Mouse (Mus musculus) monocyte, adult 2 months (primary cell): ENCODE measurements around the gene Ywhae.
A peak's percentile ranks its signal among the peaks of the same experiment; 100 is the strongest.
"Not testable (repeated sequence)": the region's sequence is repeated elsewhere in the genome, so short reads cannot be mapped to it uniquely, and the experiment has no call there.

Experiments used
- DNase-seq, 2 experiments: peaks; one replicate each; pipeline ENCODE4 v3.0.0; 2022; ENCODE audit warnings: low spot score in 2 of 2, low read depth in 1 of 2

Gene Ywhae

DNA sequence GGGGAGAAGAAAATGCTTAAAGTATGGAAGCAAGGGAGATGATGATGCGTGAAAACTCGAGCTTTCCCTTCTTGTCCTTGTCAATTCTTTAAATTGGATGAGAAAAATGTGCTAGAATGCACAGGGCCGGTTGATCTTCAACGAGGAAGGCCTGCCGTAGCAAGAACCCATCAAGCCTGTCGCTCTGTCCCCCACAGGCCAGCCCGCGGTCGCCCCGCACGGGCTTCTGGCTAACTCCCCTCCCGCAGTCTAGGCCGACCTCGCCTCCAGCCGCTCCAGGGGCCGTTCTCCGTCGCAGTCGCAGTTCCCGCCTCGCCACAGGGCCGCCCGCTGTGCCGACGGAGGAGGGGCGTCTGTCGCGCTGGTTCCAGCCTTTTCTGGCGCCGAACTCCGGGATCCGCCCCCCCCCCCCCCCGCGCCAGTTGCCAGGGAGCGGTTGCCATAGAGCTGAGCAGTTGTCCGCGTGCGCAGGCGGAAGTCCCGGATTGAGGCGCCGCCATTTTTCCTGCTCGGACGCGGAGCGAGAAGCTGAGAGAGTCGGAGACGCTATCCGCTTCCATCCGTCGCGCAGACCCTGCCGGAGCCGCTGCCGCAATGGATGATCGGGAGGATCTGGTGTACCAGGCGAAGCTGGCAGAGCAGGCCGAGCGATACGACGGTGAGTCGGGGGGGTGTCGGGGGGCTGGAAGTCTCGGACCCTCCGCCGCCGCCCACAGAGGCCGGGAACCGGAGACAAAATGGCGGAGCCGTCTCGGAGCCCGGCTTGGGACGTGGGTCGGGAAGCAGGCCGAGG lies at the start of gene Ywhae:
Gene Ywhae, plus strand, starts transcription at position 436 of the 793 bp plus-strand sequence.
- peak; percentile 68 to 84 for DNase-seq

DNA sequence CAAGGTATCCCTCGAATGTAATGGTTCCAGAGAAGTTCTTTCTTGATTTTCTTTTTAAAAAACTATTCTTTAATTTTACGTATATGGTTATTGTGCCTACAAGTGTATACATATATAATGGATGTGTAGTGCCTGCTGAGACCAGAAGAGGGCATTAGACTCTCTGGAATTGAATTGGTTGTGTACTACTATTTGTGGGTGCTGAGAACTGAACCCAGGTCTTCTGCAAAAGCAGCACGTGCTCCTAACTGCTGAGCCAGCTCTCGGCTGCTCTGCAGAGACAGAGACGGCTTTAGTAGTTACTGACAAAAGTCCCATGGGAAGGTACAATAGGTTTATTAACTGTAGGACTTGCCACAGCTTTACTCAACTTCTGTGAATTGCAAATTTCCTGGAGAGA lies 48.2 kb upstream of the Ywhae start:
- DNase-seq = no peak

- DNase-seq = no peak
These were observed 47.7 kb upstream of the Ywhae start for GRCm38 (mm10) chr11:75684956-75685355.

DNA sequence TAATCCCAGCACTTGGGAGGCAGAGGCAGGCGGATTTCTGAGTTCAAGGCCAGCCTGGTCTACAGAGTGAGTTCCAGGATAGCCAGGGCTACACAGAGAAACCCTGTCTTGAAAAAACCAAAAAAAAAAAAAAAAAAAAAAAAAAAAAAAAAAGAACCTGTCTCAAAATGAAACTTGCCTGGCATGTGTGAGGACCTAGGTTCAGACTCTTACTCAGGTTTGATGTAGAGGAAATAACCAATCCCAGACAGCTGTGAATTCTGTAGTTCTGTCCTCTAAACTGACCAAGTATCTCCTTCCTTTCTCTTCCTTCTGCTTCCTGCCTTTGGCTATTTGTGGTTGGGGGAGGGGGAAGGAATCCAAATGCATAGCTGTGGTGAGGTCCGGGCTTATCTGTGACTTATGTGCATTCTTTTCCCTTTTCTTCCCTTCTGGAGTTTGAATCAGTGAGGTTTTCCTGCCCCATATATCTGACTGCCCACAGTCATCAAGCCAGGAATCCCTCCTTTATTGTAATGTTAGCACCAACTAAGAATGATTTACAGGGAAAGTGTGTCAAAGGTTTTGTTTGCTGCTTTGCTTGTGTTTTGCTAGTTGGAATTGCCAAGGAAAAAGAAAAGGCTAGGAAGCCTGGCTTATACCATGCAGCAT lies 45.2 kb upstream of the Ywhae start:
- no peak for DNase-seq

GRCm38 (mm10) chr11:75688132-75688531 lies 44.5 kb upstream of the Ywhae start:
- DNase-seq = no peak

GRCm38 (mm10) chr11:75689977-75690376 lies 42.7 kb upstream of the Ywhae start:
- DNase-seq = no peak

DNA sequence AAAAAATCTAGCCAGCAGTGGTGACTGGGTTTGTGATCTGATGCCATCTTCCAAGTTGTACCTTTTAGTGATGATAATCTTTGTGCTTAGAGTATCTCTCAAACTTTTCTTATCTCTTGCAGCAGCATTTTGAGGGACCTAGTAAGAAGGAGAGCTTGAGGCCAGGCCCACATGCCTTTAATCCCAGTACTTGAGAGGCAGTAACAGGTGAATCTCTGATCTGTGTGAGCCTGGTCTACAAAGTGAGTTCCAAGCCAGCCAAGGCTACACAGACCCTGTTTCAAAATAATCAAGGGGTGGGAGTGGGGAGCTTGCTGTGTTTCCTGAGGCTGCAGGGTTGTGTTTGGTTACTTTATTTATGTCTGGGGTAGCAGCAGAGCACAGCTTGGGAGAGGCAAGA lies 41.6 kb upstream of the Ywhae start:
- DNase-seq = no peak

GRCm38 (mm10) chr11:75693570-75693969 lies 39.1 kb upstream of the Ywhae start:
- no peak for DNase-seq

GRCm38 (mm10) chr11:75697464-75697863 lies 35.2 kb upstream of the Ywhae start:
- not testable (repeated sequence) for DNase-seq

GRCm38 (mm10) chr11:75700557-75700956 lies 32.1 kb upstream of the Ywhae start:
- no peak for DNase-seq

- DNase-seq = no peak
These were observed 29.9 kb upstream of the Ywhae start for GRCm38 (mm10) chr11:75702761-75703160.

DNA sequence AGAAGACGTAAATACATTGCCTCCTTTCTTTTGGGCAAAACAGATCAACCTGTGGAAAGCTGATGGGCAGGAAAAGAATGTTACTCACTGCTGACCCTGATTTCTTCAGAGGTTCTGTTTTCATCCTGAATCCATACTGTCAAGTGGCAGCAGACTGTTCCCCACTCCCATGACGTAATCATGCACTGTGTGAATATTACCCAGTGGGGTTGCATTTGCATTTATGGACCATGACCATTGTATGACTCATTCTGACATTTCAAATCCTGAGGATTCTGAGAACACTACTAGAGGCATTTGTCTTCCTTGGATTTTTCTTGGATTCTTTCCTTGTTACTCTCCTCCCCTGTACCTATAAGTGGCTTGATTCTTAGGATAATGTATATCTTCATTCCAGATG lies 28.9 kb upstream of the Ywhae start:
- DNase-seq = no peak

DNA sequence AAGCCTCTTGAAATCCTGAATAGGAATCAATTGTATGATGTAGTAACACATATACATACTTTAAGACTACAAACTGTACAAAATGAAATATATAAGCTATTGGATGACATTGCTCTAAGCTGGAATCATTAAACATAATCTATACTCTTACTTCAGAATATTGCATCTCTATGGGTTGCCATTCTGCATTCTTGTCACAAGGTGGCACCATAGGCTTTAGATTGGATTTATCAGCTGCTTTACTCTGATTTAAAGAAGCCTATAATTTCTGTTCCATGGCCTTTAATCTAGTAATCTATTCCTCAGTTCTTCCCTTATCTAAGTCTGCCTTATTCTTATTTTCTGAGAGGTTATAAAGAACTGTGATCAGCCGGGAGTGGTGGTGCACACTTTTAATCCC lies 18.7 kb upstream of the Ywhae start:
- DNase-seq = no peak

DNA sequence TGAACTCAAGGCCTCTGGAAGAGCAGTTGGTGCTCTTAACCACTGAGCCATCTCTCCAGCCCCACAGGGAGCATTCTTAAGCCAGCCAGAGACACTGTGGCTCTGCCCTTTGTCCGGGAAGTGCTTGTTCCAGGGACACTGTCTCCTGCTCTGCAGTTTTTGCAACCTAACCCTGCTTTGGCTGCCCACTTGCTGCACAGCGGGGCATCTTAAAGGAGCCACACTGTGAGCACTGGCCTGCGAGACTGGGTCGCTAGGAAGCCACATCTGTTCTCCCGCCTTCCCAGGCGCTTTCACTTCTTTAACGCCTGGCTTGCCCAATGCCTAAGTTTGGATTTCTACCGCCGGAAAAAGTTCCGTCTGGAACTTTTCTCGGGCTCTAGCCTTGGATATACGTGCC lies 17.1 kb upstream of the Ywhae start:
- DNase-seq = no peak

DNA sequence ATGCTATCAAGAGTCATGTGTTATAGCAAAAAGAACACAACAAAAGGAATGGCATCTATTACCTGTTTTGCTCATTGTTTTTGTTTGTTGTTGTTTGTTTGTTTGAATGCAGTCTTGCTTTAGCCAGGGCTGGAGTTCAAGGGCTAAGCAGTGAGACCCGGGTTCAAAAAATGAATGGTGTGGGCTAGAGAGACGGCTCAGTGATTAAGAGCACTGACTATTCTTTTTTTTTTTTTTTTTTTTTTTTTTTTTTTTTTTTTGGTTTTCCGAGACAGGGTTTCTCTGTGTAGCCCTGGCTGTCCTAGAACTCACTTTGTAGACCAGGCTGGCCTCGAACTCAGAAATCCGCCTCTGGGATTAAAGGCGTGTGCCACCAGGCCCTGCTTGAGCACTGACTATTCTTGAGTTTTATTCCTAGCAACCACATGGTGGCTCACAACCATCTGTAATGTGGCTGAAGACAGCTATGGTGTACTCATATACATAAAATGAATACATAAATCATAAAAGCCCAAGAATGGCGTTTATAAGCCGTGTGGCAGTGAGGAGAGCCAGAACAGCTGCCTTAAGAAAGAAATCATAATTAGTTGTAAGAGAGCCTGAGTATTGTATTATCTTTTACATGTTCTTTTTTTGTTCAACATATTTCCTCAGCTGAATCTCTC lies 15.9 kb upstream of the Ywhae start:
- DNase-seq = no peak

- DNase-seq = no peak
These were observed 10.3 kb upstream of the Ywhae start for GRCm38 (mm10) chr11:75722339-75722738.

GRCm38 (mm10) chr11:75727168-75727567 lies 5.5 kb upstream of the Ywhae start:
- DNase-seq = no peak

GRCm38 (mm10) chr11:75727659-75728058 lies 5.0 kb upstream of the Ywhae start:
- DNase-seq = not testable (repeated sequence)

- peak; percentile 27 to 71 for DNase-seq
These were observed 715 bp downstream of the Ywhae start for GRCm38 (mm10) chr11:75733227-75733940.

DNA sequence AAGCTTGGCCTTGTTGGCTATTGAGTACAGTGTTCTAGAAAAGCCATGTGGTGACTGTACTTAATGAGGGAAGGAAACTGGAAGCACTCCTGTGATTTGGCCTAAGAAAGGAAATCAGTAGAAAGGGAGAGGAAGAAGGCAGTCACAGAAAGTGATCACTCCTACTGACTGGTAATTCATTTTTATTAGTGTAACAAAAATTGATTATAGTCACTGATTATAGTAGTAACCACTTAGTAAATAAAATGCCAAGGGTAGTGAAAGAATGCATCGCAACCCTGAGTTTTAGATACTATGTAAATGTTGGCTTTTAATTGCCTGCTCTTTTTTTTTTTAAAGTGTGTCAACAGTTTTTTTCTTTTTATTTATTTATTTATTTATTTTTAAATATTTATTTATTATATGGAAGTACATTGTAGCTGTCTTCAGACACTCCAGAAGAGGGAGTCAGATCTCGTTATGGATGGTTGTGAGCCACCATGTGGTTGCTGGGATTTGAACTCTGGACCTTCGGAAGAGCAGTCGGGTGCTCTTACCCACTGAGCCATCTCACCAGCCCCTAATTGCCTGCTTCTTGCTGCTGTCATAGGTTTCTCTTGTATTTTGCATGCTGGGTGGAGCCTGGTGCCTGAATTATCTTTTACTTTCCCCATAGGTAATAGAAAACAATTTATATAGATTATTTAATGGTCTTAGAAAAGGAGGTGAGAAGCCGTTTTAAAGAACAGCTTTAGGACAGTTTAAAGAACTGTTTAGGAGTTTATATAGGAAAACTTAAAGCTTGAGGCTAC lies 3.0 kb downstream of the Ywhae start:
- DNase-seq = no peak

DNA sequence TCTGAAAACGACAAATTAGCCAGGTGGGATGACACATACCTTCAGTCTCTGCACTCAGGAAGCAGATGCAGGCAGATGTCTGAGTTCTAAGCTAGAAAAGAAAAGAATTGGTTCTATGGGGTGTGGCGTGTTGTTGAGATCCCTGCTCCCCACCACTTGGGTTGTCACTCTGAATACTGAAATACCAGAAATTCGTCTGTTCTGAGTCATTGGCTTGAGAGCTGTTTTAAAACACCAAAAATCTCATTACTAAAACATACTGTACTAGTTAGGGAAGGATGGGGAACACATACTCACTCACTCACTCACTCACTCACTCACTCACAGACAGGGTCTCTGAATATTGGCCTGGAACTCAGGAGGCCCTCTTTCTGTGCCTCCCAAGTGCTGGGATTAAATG lies 4.3 kb downstream of the Ywhae start:
- DNase-seq = no peak
